8 mouse cellular contexts compared by ENCODE assay signal in genomic region chr14:58937791-58938600, GRCm38 (mm10).
DNase-seq lines count a peak whose midpoint lies in the region; ATAC-seq and TF ChIP-seq lines count a peak whose summit lies in the region.

No protein-coding gene starts in this region.

- H3K27ac ChIP-seq in layer of hippocampus, adult 2 months = no peak overlapping the region
- H3K27ac ChIP-seq in forebrain, embryonic 13.5 days = no peak overlapping the region

- H3K4me1 ChIP-seq in forebrain, embryonic 13.5 days = peaks cover 23% of the 10 kb centered on the region

- DNase-seq in layer of hippocampus, adult 2 months (ENCODE audit: low spot score in 2 of 2) = no peak
- DNase-seq in layer of hippocampus, adult 9-11 months = no peak
- DNase-seq in brain, adult 2 months (ENCODE audit: low read depth, low spot score) = peak; percentile 49
- peak; percentile 10 to 25 for DNase-seq in lung, postnatal 4 days
- no peak for DNase-seq in urinary bladder, postnatal 14 days (ENCODE audit: low spot score)

- H3K4me2 ChIP-seq in forebrain, embryonic 13.5 days = peak overlapping the region; percentile 24; the same call in 1 of the 2 replicates

- ATAC-seq in forebrain, embryonic 13.5 days = peak; percentile 74
- ATAC-seq in activated CD4-positive, CD25-positive, alpha-beta regulatory T cell, adult 4 months = no peak
- no peak for ATAC-seq in erythroblast, adult 5-6 weeks (replicated peaks; ENCODE audit: low FRiP score, poor library complexity, severe bottlenecking)

- H3K9ac ChIP-seq in forebrain, embryonic 13.5 days = no peak overlapping the region

- 51% methylated on average over 12 of the region's 12 CpGs for WGBS in forebrain, embryonic 13.5 days

- no peaks in the 10 kb centered on the region for H3K9me3 ChIP-seq in forebrain, embryonic 13.5 days (replicated peaks)

- H3K4me3 ChIP-seq in layer of hippocampus, adult 2 months = no peak overlapping the region
- H3K4me3 ChIP-seq in forebrain, embryonic 13.5 days = no peak overlapping the region

- TF ChIP-seq CTCF in layer of hippocampus, adult 2 months (conservative IDR thresholded peaks at IDR 0.05) = peak; percentile 66

- H3K36me3 ChIP-seq in forebrain, embryonic 13.5 days (ENCODE audit: poor library complexity, severe bottlenecking) = no peaks in the 10 kb centered on the region

- no peaks in the 10 kb centered on the region for H3K27me3 ChIP-seq in forebrain, embryonic 13.5 days

Comparison
In these comparisons a context has a peak if more than half of its experiments do, and no peak if none do; other contexts are left out.
1. DNase-seq: peak in brain, adult 2 months (single experiment) and lung, postnatal 4 days (2 of 2); none in layer of hippocampus, adult 2 months (0 of 2), layer of hippocampus, adult 9-11 months (single experiment) and urinary bladder, postnatal 14 days (single experiment).